Mouse (Mus musculus) testis, adult 2 months (tissue): ENCODE data around the gene Mrpl50. TPM values are rescaled to one million over a fixed set of nuclear protein-coding genes. Genes with fewer than 3 reads are reported as not detected.

Experiments used
- H3K27ac ChIP-seq: fragments of 200-500 bp; 2 replicates; pipeline ENCODE4 v1.5.1; 2012; ENCODE audit warnings: low read depth, low read length; ENCODE audit not compliant: control insufficient read depth, insufficient read depth
- H3K27me3 ChIP-seq: fragments of 200-500 bp; 2 replicates; pipeline ENCODE4 v1.6.1; 2012; ENCODE audit warnings: mild to moderate bottlenecking, low read length, moderate library complexity; ENCODE audit not compliant: control insufficient read depth, insufficient read depth
- H3K36me3 ChIP-seq: fragments of 200-500 bp; 2 replicates; pipeline ENCODE4 v1.6.1; 2012; ENCODE audit warnings: mild to moderate bottlenecking, low read length; ENCODE audit not compliant: control insufficient read depth, insufficient read depth
- H3K4me1 ChIP-seq: fragments of 200-500 bp; 2 replicates; pipeline ENCODE4 v1.6.1; 2012; ENCODE audit warnings: low read length; ENCODE audit not compliant: control insufficient read depth, insufficient read depth
- H3K4me3 ChIP-seq: fragments of 200-500 bp; 2 replicates; pipeline ENCODE4 v1.5.1; 2012; ENCODE audit warnings: low read depth, mild to moderate bottlenecking, low read length, moderate library complexity, mixed read lengths; ENCODE audit not compliant: control insufficient read depth
- CTCF ChIP-seq: fragments of 200-500 bp; IDR thresholded peaks from 2 replicates; pipeline ENCODE4 v1.5.1; 2012; ENCODE audit warnings: low read depth, mild to moderate bottlenecking, inconsistent platforms, low read length, moderate library complexity; ENCODE audit not compliant: control insufficient read depth, insufficient read depth, insufficient replicate concordance
- POLR2A ChIP-seq: fragments of 200-500 bp; IDR thresholded peaks from 2 replicates; pipeline ENCODE4 v1.6.1; 2012; ENCODE audit warnings: low read depth, mild to moderate bottlenecking, inconsistent platforms, low read length, moderate library complexity; ENCODE audit not compliant: control insufficient read depth
- polyA plus RNA-seq: library from polyadenylated mRNA; depleted of rRNA; stranded (reverse); fragments of >200 nt; gene quantifications from 2 replicates; pipeline ENCODE4 v1.2.3, GENCODE M21; 2012

Mrpl50 gene
- polyA plus RNA-seq, 1 experiment: 3.0 TPM

DNA sequence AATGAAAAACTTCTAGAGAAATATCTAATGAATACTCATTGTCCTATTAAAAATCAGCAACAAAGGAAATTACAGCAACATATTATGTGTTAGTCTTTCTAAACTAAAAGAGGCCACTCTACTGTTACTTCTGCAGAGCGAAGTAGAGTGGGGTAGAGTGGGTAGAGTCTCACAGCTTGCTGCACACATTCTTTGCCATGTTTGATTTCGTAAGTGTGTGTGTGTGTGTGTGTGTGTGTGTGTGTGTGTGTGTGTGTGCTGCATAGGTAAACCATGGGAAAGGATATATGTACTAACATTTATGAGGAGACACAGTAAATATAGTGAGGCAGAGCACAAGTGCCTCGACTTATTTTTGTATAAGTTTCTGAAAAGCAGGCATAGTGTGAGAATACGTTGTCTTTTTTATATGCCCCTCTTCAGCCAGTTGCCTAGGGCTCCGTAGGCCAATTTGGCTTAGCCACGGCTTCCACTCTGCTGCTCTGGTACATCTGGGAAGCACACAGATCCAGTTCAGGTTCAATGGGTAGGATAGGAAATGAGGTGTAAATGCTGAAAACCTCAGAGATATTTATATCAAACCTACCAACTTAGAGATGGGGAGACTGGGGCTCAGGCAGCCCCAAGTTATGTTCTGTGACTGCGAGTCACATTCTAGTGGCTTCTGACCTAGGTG, 26.8 kb upstream of the Mrpl50 start:
- Histone ChIP-seq H3K27ac (no peak overlapping the region), H3K4me3 (no peak overlapping the region), H3K27me3 (no peaks in the 10 kb centered on the region), H3K4me1 (no peaks in the 10 kb centered on the region), H3K36me3 (no peaks in the 10 kb centered on the region)
- TF ChIP-seq POLR2A (no peak), CTCF (no peak)

DNA sequence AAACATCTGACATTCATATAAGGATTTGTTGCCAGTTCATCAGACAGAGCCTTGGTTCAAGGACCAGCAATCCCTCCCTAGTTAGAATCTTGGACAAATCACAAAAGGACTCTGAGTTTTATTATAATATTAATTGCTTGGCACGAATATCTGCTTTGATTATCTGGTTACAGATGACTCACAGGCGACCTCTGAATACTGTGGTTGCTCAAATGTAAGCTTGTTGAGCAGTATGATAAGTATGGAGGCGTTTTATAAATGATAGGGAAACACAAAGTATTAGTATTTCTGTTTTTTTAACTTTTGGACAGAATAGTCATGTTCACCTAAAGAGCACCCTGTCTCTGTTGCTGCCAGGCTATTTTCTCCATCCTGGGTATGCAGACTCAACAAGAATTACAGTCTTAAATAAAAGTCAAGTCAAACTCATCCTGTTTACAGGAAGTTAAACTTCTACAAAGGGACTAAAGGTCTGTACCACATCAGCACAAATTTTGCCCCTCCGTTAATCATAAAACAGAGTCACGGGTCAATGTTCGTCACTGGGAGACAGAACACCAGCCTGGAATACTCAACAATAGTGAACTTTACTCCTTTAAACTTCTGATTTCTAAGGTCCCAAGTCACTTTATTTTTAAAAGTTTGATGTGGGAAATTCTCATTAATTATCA, 26.1 kb upstream of the Mrpl50 start:
- no peaks in the 10 kb centered on the region for H3K27me3 ChIP-seq
- H3K4me3 ChIP-seq: no peak overlapping the region
- no peaks in the 10 kb centered on the region for H3K4me1 ChIP-seq
- no peak overlapping the region for H3K27ac ChIP-seq
- no peaks in the 10 kb centered on the region for H3K36me3 ChIP-seq
- no peak for TF ChIP-seq CTCF
- no peak for TF ChIP-seq POLR2A

DNA sequence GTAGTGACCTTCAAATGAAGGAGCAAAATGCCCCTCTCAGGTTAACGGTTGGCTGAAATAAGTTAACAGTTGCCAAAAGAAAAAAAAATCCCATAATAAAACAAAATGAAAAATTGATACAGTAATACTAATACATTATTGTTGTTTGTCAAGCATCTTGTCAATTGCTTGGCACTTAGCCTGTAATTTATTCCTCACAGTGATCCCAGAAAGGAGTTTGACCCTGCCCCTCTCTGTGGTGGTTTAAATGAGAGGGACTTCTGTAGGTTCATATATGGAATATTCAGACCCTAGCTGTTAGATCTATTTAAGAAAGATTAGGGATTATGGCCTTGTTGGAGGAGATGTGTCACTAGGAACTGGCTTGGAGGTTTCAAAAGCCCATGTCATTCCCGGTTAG, 25.1 kb upstream of the Mrpl50 start:
- Histone ChIP-seq H3K4me1 (no peaks in the 10 kb centered on the region), H3K4me3 (no peak overlapping the region)

DNA sequence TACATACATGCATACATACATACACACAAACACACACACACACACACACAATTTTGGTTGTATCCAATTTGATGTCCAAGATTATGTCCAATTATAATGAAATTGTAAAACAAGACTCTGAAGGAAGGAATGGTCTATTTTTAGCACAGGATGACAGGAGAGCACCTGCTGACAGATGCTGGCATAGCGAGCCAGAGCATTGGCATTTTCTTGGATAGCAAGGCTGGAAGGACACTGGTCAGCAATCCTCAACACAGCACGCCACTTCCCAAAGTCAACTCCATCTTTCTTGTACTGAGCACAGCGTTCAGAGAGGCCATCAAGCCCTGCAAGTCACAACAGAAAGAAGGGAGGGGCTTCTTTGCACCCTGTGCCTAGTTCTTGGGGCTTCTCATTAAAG, 20.1 kb upstream of the Mrpl50 start:
- Histone ChIP-seq H3K36me3 (no peaks in the 10 kb centered on the region), H3K4me3 (no peak overlapping the region), H3K27me3 (no peaks in the 10 kb centered on the region), H3K27ac (no peak overlapping the region), H3K4me1 (no peaks in the 10 kb centered on the region)
- TF ChIP-seq POLR2A (no peak), CTCF (no peak)

More for the DNA sequence above, 25.1 kb upstream of the Mrpl50 start:
- Histone ChIP-seq H3K36me3 (no peaks in the 10 kb centered on the region), H3K27ac (no peak overlapping the region), H3K27me3 (no peaks in the 10 kb centered on the region)
- TF ChIP-seq CTCF (no peak), POLR2A (no peak)

DNA sequence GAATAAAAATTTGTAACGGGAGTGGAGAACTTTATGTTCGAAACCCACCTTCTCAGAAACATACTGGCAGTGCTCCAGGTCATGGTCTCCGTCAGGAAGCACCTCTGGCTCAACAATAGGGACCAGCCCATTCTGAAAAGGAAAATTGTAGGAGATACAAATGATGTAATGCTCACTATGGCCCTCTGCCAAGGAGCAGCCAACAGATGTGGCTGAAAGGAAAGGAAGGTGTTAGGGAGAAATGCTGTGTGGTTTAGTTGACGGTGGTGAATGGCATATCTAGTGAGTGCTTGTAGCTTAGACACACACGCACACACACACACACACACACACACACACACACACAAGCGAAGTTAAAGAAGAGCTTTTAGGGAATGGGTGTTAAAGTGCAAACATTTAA, 18.8 kb upstream of the Mrpl50 start:
- no peak overlapping the region for H3K4me3 ChIP-seq
- no peak for TF ChIP-seq POLR2A
- no peak for TF ChIP-seq CTCF
- no peaks in the 10 kb centered on the region for H3K36me3 ChIP-seq
- H3K27me3 ChIP-seq: no peaks in the 10 kb centered on the region
- no peak overlapping the region for H3K27ac ChIP-seq
- no peaks in the 10 kb centered on the region for H3K4me1 ChIP-seq

DNA sequence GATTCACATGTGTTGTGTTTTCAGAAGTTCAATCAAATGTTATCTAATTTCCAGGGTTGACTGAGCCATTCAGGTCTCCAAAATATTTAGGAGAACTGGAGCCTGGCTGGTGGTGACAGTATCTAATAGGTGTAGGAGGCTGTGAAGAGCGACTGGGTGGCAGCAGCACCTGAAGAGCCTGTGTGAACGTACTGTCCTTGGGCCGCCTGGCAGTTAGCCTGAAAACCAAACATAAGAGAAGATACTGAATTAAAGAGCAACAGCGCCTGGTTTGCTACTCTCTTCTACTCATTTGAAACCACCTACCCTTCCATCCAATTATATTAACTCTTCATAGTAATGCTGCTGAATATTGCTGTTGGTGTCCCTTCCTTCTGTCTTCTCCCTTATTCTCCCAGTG, 15.8 kb upstream of the Mrpl50 start:
- no peaks in the 10 kb centered on the region for H3K36me3 ChIP-seq
- no peaks in the 10 kb centered on the region; the same call in 1 of the 2 replicates for H3K4me1 ChIP-seq
- H3K27ac ChIP-seq: no peak overlapping the region
- H3K27me3 ChIP-seq: no peaks in the 10 kb centered on the region
- H3K4me3 ChIP-seq: no peak overlapping the region
- TF ChIP-seq POLR2A (no peak), CTCF (no peak)

DNA sequence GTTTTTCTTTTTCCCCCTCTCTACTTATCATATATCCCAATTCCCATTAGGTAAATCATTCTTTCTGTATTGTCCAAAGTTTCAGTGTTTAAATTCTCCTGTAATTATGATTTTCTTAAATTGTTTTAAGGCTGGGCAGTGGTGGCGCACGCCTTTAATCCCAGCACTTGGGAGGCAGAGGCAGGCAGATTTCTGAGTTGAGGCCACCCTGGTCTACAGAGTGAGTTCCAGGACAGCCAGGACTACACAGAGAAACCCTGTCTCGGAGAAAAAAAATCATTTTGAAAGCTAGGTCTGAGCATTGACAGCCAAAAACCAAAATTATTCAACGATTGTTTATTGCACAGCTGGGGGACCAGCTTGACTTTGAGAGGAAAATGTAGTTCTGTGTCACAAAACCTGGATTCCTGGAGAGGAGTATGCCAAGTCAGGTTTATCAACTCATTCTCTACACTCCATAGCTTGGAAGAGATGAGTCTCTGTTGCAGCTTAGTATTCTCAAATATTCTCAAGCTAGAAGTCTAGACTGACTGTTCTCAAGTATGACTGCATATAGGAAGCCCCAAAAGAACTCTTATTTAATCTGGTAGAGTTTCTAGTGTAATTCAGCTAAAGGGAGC, 14.9 kb upstream of the Mrpl50 start:
- Histone ChIP-seq H3K27ac (no peak overlapping the region), H3K4me3 (no peak overlapping the region), H3K27me3 (no peaks in the 10 kb centered on the region), H3K4me1 (no peaks in the 10 kb centered on the region; the same call in 1 of the 2 replicates), H3K36me3 (no peaks in the 10 kb centered on the region)
- no peak for TF ChIP-seq CTCF
- TF ChIP-seq POLR2A: no peak
